Mouse (Mus musculus) inflammation-experienced regulatory T-cells, adult 6 months (primary cell): ENCODE results near the gene Zbtb16. TPM values are rescaled to one million over a fixed set of nuclear protein-coding genes. Genes with fewer than 3 reads are reported as not detected.

ENCODE experiments used
- ATAC-seq: one replicate; pipeline ENCODE4 v1.8.0; 2017
- polyA plus RNA-seq, 3 experiments: library from polyadenylated mRNA; unstranded; fragments of 100-300 nt; shearing (Covaris generic); gene quantifications; one replicate each; pipeline ENCODE4 v1.2.1; 2017

The Zbtb16 gene
- polyA plus RNA-seq, 3 experiments from 2014 or later: not detected

DNA sequence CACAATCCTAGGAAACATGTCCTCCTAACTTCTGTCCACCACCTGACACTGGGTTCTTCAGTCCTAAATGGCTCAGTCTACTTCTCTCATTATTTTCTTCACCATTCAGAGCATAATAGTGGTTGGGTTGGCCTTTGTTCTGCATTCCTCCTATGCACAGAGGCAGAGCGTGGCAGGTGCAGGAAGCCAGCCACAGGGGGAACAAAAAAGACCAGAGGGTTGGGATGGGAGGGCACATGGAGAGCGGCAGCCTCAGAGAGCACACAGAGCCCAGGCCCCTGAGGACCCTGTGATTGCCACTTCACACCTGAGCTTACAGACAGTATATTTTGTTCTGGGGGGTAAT, 138.6 kb downstream of the Zbtb16 start:
- ATAC-seq: no peak

- no peak for ATAC-seq
Observed at GRCm38 (mm10) chr9:48696731-48697469, 139.1 kb downstream of the Zbtb16 start.

- no peak for ATAC-seq
Observed at GRCm38 (mm10) chr9:48696330-48696729, 139.7 kb downstream of the Zbtb16 start.

DNA sequence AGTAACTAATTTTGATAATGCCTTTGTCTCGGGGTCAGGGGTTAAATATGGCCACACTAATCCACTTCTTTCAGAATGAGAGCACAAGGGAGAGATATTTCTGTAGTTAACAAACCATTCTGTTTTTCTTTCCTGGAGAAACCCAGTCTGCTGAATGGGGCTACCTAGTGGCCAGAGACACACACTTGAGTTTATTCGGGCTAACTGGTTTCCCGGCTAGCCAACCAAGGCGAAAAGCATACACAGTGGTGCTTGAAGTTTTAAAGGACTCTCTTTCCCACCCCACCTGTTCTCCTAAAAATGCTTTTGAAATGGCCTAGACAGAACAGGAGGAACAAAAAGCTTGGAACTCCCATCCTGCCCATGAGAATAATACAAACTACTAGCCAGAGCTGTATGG, 140.2 kb downstream of the Zbtb16 start:
- ATAC-seq: no peak

- no peak for ATAC-seq
Observed at GRCm38 (mm10) chr9:48694616-48695061, 141.4 kb downstream of the Zbtb16 start.

DNA sequence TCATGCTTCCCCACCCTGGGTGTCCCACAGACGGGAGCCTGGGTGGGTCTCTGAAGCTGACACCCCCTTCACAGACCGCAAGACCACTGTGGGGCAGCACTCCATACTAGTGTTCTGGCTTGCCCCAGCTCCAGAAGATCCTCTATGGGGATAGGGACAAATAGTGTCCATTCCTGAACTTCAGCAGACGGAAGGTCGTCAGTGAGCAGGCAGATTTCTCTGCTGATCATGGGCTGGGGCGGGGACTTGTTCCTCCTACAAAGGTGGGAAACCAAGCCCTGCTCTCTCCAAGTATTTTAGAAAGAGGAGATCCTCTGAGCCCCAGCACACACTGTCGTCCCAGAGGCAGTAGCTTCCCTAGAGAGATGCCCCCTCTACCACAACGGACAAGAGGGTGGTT, 142.3 kb downstream of the Zbtb16 start:
- ATAC-seq: no peak

DNA sequence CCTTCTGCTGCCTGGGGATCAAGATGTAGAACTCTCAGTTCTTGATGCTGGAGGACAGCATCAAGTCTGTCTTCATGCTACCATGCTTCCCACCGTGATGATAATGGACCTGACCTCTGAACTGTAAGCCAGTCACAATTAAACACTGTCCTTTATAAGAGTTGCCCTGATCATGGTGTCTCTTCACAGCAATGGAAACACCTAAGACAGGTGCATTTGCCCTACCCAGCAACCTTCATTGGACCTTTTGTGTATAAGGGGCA, 146.4 kb downstream of the Zbtb16 start:
- no peak for ATAC-seq

- no peak for ATAC-seq
Observed at GRCm38 (mm10) chr9:48688859-48689717, 146.9 kb downstream of the Zbtb16 start.

GRCm38 (mm10) chr9:48687891-48688290, 148.1 kb downstream of the Zbtb16 start:
- no peak for ATAC-seq

GRCm38 (mm10) chr9:48685721-48686120, 150.3 kb downstream of the Zbtb16 start:
- ATAC-seq: no peak

- no peak for ATAC-seq
Observed at GRCm38 (mm10) chr9:48684144-48684543, 151.9 kb downstream of the Zbtb16 start.

GRCm38 (mm10) chr9:48681193-48681592, 154.8 kb downstream of the Zbtb16 start:
- ATAC-seq: no peak

- ATAC-seq: no peak
Observed at GRCm38 (mm10) chr9:48678426-48679358, 157.3 kb downstream of the Zbtb16 start.

DNA sequence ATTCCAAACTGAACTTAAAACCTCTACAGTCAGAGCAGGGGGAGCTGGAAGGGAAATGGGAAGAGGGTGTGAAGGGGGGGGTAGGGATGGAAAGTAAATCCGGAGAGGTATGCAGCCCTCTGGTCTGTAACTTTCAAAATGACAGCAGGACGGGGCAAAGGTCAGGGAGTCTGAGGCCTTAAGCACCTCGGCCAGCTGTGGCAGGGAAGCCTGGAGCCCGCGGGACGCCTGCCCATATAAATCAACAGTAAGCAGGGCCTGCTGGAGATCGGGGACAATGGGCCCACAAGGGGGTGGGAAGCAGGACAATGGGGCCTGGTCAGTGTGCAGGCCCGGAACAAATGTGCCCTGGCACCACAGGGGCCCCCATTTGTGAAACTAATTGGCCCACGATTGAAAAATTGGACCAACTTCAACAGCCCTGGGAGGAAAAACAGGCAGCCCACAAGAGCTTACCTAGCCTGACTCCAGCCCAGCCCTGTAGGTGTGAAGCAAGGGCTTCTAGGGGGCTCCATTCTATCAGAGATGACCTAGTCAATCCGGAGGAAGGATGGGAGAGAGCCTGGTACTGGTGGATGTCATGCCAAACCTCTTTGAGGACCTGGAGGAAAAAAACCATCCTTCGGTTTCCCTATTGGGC, 160.8 kb downstream of the Zbtb16 start:
- no peak for ATAC-seq

DNA sequence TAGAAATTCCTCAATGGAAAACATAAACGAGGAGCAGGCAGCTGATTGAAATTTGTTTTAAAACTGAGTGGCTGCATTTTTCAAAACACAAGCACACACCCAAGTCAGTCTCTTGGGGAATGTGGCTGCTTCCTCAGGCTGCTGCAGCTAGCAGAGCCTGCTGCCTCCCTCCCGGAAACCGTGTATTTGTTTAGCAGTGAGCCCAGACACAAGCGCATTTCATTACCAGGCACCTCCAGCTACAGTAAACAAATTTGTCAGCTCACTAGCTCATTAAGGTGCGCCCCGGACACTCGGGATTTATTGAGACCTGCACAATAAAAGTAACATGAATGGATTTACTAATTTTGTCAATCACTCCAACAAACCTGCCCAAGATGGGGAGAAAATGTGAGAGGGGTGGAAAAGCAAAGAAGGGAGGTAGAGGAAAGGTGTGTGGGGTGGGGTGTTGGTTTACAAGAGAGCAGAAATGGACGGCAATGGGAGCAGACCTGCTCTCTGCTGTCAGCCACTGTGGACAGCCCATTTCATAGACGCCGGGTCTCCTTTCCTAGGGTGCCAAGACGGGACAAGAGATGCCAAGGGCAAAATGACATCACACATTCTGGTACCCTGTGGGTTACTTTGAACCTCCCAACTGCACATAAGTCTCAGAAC, 161.5 kb downstream of the Zbtb16 start:
- no peak for ATAC-seq

GRCm38 (mm10) chr9:48673804-48674203, 162.2 kb downstream of the Zbtb16 start:
- ATAC-seq: no peak

GRCm38 (mm10) chr9:48673213-48673612, 162.8 kb downstream of the Zbtb16 start:
- ATAC-seq: no peak

GRCm38 (mm10) chr9:48671841-48672240, 164.2 kb downstream of the Zbtb16 start:
- no peak for ATAC-seq

- no peak for ATAC-seq
Observed at GRCm38 (mm10) chr9:48670156-48670555, 165.9 kb downstream of the Zbtb16 start.

- ATAC-seq: no peak
Observed at GRCm38 (mm10) chr9:48669672-48670071, 166.3 kb downstream of the Zbtb16 start.

DNA sequence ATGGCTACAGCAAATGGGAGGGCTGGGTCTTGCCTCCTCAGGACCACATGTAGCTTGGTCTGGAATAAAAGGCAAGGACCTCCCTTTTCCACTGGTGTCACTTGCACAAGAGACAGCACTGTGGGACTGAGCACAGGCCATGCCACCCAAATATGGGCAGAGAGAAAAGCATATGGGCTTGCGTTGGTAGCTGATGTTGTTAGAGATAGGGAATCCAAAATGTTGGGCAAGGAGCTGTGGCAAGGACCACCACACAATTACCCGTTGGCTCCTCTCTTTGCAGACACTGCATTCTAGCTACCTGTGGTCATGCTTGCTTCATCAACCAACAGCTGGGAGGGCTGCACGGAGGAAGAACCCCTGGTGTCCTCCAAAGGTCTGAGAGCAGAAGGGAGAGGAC, 169.3 kb downstream of the Zbtb16 start:
- ATAC-seq: no peak

DNA sequence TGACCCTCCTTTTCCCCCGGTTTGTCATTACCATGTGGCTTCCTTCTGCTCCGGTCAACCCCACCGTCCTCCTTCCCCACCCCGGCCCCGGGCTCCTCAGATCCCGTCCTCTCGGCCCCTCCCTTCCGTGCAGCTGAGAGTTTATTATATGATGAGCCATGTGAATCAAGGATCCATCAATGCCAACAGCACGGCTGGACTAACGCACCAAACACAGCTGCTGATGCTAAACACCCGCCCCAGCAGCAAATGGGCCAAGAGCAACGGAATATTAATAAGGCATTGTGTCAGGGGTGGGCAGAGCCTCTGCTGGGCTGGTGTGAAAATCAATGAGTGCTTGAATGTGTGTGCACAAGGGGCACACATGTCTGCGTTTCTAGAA, 173.0 kb downstream of the Zbtb16 start:
- no peak for ATAC-seq
